Mouse (Mus musculus): Measurements from ENCODE around the gene Aagab.

GRCm38 (mm10) chr9:63647581-63648519 is 45.4 kb downstream of the Aagab start:
- TF ChIP-seq EP300 (IDR thresholded peaks at IDR 0.05; ENCODE audit: low read depth) (no peak), CTCF (IDR thresholded peaks at IDR 0.05; ENCODE audit: low read depth) (no peak)

Measured in liver, postnatal 0 days (tissue).